Mouse (Mus musculus): ENCODE measurements around the gene Shank2.

The Shank2 gene

GRCm38 (mm10) chr7:144271074-144271473, 269.3 kb downstream of the Shank2 start:
- DNase-seq (ENCODE audit: low read depth), result no peak

GRCm38 (mm10) chr7:144278703-144279102, 277.0 kb downstream of the Shank2 start:
- no peak for DNase-seq (ENCODE audit: low read depth)

GRCm38 (mm10) chr7:144283701-144284100, 282.0 kb downstream of the Shank2 start:
- no peak for DNase-seq (ENCODE audit: low read depth)

- DNase-seq (ENCODE audit: low read depth), result no peak
Observed at GRCm38 (mm10) chr7:144284241-144285065, 282.7 kb downstream of the Shank2 start.

- no peak for DNase-seq (ENCODE audit: low read depth)
Observed at GRCm38 (mm10) chr7:144285066-144285633, 283.4 kb downstream of the Shank2 start.

GRCm38 (mm10) chr7:144285912-144286311, 284.2 kb downstream of the Shank2 start:
- DNase-seq (ENCODE audit: low read depth), result no peak

- no peak for DNase-seq (ENCODE audit: low read depth)
Observed at GRCm38 (mm10) chr7:144287991-144288390, 286.3 kb downstream of the Shank2 start.

GRCm38 (mm10) chr7:144291478-144291877, 289.8 kb downstream of the Shank2 start:
- no peak for DNase-seq (ENCODE audit: low read depth)

- DNase-seq (ENCODE audit: low read depth), result no peak
Observed at GRCm38 (mm10) chr7:144293611-144294010, 291.9 kb downstream of the Shank2 start.

- DNase-seq (ENCODE audit: low read depth), result peak; percentile 15
Observed at GRCm38 (mm10) chr7:144294239-144295200, 292.8 kb downstream of the Shank2 start.

- DNase-seq (ENCODE audit: low read depth), result no peak
Observed at GRCm38 (mm10) chr7:144299351-144299750, 297.6 kb downstream of the Shank2 start.

- DNase-seq (ENCODE audit: low read depth), result no peak
Observed at GRCm38 (mm10) chr7:144301646-144302045, 299.9 kb downstream of the Shank2 start.

- no peak for DNase-seq (ENCODE audit: low read depth)
Observed at GRCm38 (mm10) chr7:144302498-144302897, 300.8 kb downstream of the Shank2 start.

GRCm38 (mm10) chr7:144307853-144308409, 306.2 kb downstream of the Shank2 start:
- DNase-seq (ENCODE audit: low read depth), result no peak

- DNase-seq (ENCODE audit: low read depth), result no peak
Observed at GRCm38 (mm10) chr7:144314438-144315105, 312.8 kb downstream of the Shank2 start.

- no peak for DNase-seq (ENCODE audit: low read depth)
Observed at GRCm38 (mm10) chr7:144316224-144316623, 314.5 kb downstream of the Shank2 start.

GRCm38 (mm10) chr7:144316797-144317196, 315.1 kb downstream of the Shank2 start:
- DNase-seq (ENCODE audit: low read depth), result no peak

- no peak for DNase-seq (ENCODE audit: low read depth)
Observed at GRCm38 (mm10) chr7:144324077-144324476, 322.3 kb downstream of the Shank2 start.

- DNase-seq (ENCODE audit: low read depth), result no peak
Observed at GRCm38 (mm10) chr7:144324861-144325260, 323.1 kb downstream of the Shank2 start.

GRCm38 (mm10) chr7:144325603-144326002, 323.9 kb downstream of the Shank2 start:
- DNase-seq (ENCODE audit: low read depth), result no peak

GRCm38 (mm10) chr7:144329403-144329890, 327.7 kb downstream of the Shank2 start:
- DNase-seq (ENCODE audit: low read depth), result no peak
